ENCODE assay signal across 8 mouse cellular contexts in genomic region chr5:65336075-65336355, GRCm38 (mm10). TPM values are rescaled to one million over a fixed set of nuclear protein-coding genes. Genes with fewer than 3 reads are reported as not detected.
DNase-seq lines count a peak whose midpoint lies in the region; ATAC-seq and TF ChIP-seq lines count a peak whose summit lies in the region.

No protein-coding gene starts in this region.

- intact Hi-C loops in left cerebral cortex, adult 2 months (cut with DNase I): loop anchor here (5.0 kb wide), 1 partner anchor 361 kb away; the partner anchor contains the start of gene Pds5a
- intact Hi-C loops in left cerebral cortex, postnatal 14 days (cut with DNase I): loop anchor here (5.0 kb wide), 1 partner anchor 56 kb away; the partner anchor contains the start of genes Lias and Rpl9
- intact Hi-C loops in left cerebral cortex, postnatal 25 days (cut with DNase I): no loop called here

- no peak for TF ChIP-seq CTCF in left cerebral cortex, adult 2 months (IDR thresholded peaks at IDR 0.05)
- TF ChIP-seq CTCF in hindbrain, postnatal 0 days (IDR thresholded peaks at IDR 0.05; ENCODE audit: low read depth): no peak
- no peak for TF ChIP-seq CTCF in midbrain, postnatal 0 days (IDR thresholded peaks at IDR 0.05)

- DNase-seq in left cerebral cortex, adult 2 months (ENCODE audit: extremely low spot score in 1 of 2, low spot score in 2 of 2): no peak
- no peak for DNase-seq in left cerebral cortex, postnatal 14 days (ENCODE audit: low spot score in 2 of 2)
- DNase-seq in embryonic facial prominence, embryonic 10.5 days (ENCODE audit: low spot score): no peak
- no peak for DNase-seq in hindbrain, postnatal 0 days (ENCODE audit: low spot score)
- DNase-seq in midbrain, postnatal 0 days (ENCODE audit: low spot score): no peak
- DNase-seq in right cerebral cortex, adult 2 months (ENCODE audit: low spot score in 2 of 2): no peak
- DNase-seq in left cerebral cortex, postnatal 25 days (ENCODE audit: low spot score in 2 of 2): no peak
- no peak for DNase-seq in frontal cortex, adult 2 months (ENCODE audit: extremely low spot score in 1 of 2, low spot score in 1 of 2)

- peak overlapping the region; percentile 73 for H3K4me2 ChIP-seq in hindbrain, postnatal 0 days (ENCODE audit: low read depth, low read length)
- H3K4me2 ChIP-seq in midbrain, postnatal 0 days (ENCODE audit: low read depth, low read length, poor library complexity, severe bottlenecking): peak overlapping the region; percentile 89

- no peak overlapping the region; the same call in 1 of the 2 replicates for H3K9ac ChIP-seq in hindbrain, postnatal 0 days (replicated peaks; ENCODE audit: low read length)
- H3K9ac ChIP-seq in midbrain, postnatal 0 days (replicated peaks; ENCODE audit: low read length, poor library complexity, severe bottlenecking): no peak overlapping the region

- 33% methylated on average over 4 of the region's 4 CpGs for WGBS in embryonic facial prominence, embryonic 10.5 days
- WGBS in hindbrain, postnatal 0 days: 24% methylated on average over 4 of the region's 4 CpGs
- WGBS in midbrain, postnatal 0 days: 28% methylated on average over 4 of the region's 4 CpGs

- H3K4me1 ChIP-seq in embryonic facial prominence, embryonic 10.5 days: peaks cover 19% of the 10 kb centered on the region
- no peaks in the 10 kb centered on the region for H3K4me1 ChIP-seq in hindbrain, postnatal 0 days (ENCODE audit: insufficient read depth, low read length)
- no peaks in the 10 kb centered on the region for H3K4me1 ChIP-seq in midbrain, postnatal 0 days (ENCODE audit: insufficient read depth, low read length)

- H3K9me3 ChIP-seq in embryonic facial prominence, embryonic 10.5 days: no peaks in the 10 kb centered on the region
- H3K9me3 ChIP-seq in hindbrain, postnatal 0 days (ENCODE audit: low read length): no peaks in the 10 kb centered on the region
- H3K9me3 ChIP-seq in midbrain, postnatal 0 days (ENCODE audit: low read length): no peaks in the 10 kb centered on the region

- ATAC-seq in hindbrain, postnatal 0 days: peak; percentile 4; the same call in 1 of the 2 replicates
- peak; percentile 29; the same call in 1 of the 2 replicates for ATAC-seq in midbrain, postnatal 0 days (ENCODE audit: low FRiP score)

- H3K27me3 ChIP-seq in embryonic facial prominence, embryonic 10.5 days (replicated peaks; ENCODE audit: low read depth, poor library complexity, severe bottlenecking): no peaks in the 10 kb centered on the region
- no peaks in the 10 kb centered on the region for H3K27me3 ChIP-seq in hindbrain, postnatal 0 days (ENCODE audit: insufficient read depth, low read length)
- no peaks in the 10 kb centered on the region for H3K27me3 ChIP-seq in midbrain, postnatal 0 days (ENCODE audit: insufficient read depth, low read length)

- peak overlapping the region; percentile 100 for H3K4me3 ChIP-seq in left cerebral cortex, adult 2 months
- peak overlapping the region; percentile 98 for H3K4me3 ChIP-seq in embryonic facial prominence, embryonic 10.5 days
- H3K4me3 ChIP-seq in hindbrain, postnatal 0 days (ENCODE audit: low read length): peak overlapping the region; percentile 93
- H3K4me3 ChIP-seq in midbrain, postnatal 0 days (ENCODE audit: low read depth, low read length): peak overlapping the region; percentile 73

- peak overlapping the region; percentile 74 for H3K27ac ChIP-seq in left cerebral cortex, adult 2 months
- peak overlapping the region; percentile 95; the same call in 1 of the 2 replicates for H3K27ac ChIP-seq in embryonic facial prominence, embryonic 10.5 days (replicated peaks)
- H3K27ac ChIP-seq in hindbrain, postnatal 0 days: no peak overlapping the region
- H3K27ac ChIP-seq in midbrain, postnatal 0 days (ENCODE audit: low read depth, low read length): peak overlapping the region; percentile 38; the same call in 1 of the 2 replicates

- H3K36me3 ChIP-seq in embryonic facial prominence, embryonic 10.5 days (replicated peaks): peaks cover 30% of the 10 kb centered on the region
- no peaks in the 10 kb centered on the region for H3K36me3 ChIP-seq in hindbrain, postnatal 0 days (ENCODE audit: insufficient read depth, low read length)
- H3K36me3 ChIP-seq in midbrain, postnatal 0 days (ENCODE audit: insufficient read depth, low read length): no peaks in the 10 kb centered on the region

RNA-seq across cellular contexts. Expression of gene Rfc1, which starts 0.5 kb away (rescaled TPM):
- total RNA-seq in left cerebral cortex, adult 2 months (2021): 10 to 100 TPM; 27.7 to 28.0 TPM
- 10 to 100 TPM; 27.0 to 29.6 TPM for total RNA-seq in left cerebral cortex, postnatal 14 days (2021)
- 103 and 108 TPM in 2 replicates for polyA plus RNA-seq in embryonic facial prominence, embryonic 10.5 days (2016; fragmentation: Nextera tagmentation; extraction: Ambion mirVana)
- 18.6 and 26.0 TPM in 2 replicates for total RNA-seq in hindbrain, postnatal 0 days (2014; rRNA removed)
- polyA plus RNA-seq in hindbrain, postnatal 0 days (2015; fragmentation: Nextera tagmentation; extraction: Ambion mirVana): 31.2 and 33.0 TPM in 2 replicates
- 13.7 and 22.7 TPM in 2 replicates for total RNA-seq in midbrain, postnatal 0 days (2014; rRNA removed)
- polyA plus RNA-seq in midbrain, postnatal 0 days (2015; fragmentation: Nextera tagmentation; extraction: Ambion mirVana): 19.5 and 27.7 TPM in 2 replicates
- total RNA-seq in left cerebral cortex, postnatal 25 days (2021): 10 to 100 TPM; 27.8 to 30.3 TPM
- polyA plus RNA-seq in frontal cortex, adult 2 months (2012; rRNA removed): 21.5 and 22.1 TPM in 2 replicates

RNA-seq across cellular contexts. Expression of gene Klb, which starts 12.1 kb away (rescaled TPM):
- under 1 TPM; 0.33 to 0.54 TPM for total RNA-seq in left cerebral cortex, adult 2 months (2021)
- total RNA-seq in left cerebral cortex, postnatal 14 days (2021): under 1 TPM; 0.29 to 0.47 TPM
- polyA plus RNA-seq in embryonic facial prominence, embryonic 10.5 days (2016; fragmentation: Nextera tagmentation; extraction: Ambion mirVana): not detected in 2 replicates
- 0.14 TPM in 1 of 2 replicates, not detected in the other for total RNA-seq in hindbrain, postnatal 0 days (2014; rRNA removed)
- 0.09 and 0.13 TPM in 2 replicates for polyA plus RNA-seq in hindbrain, postnatal 0 days (2015; fragmentation: Nextera tagmentation; extraction: Ambion mirVana)
- 0.11 TPM in 1 of 2 replicates, not detected in the other for total RNA-seq in midbrain, postnatal 0 days (2014; rRNA removed)
- polyA plus RNA-seq in midbrain, postnatal 0 days (2015; fragmentation: Nextera tagmentation; extraction: Ambion mirVana): 0.10 and 0.12 TPM in 2 replicates
- under 1 TPM; 0.28 to 0.53 TPM for total RNA-seq in left cerebral cortex, postnatal 25 days (2021)
- polyA plus RNA-seq in frontal cortex, adult 2 months (2012; rRNA removed): 0.40 and 0.42 TPM in 2 replicates

RNA-seq across cellular contexts. Expression of gene Rpl9, which starts 55.2 kb away (rescaled TPM):
- total RNA-seq in left cerebral cortex, adult 2 months (2021): 100 to 1,000 TPM; 699 to 738 TPM
- total RNA-seq in left cerebral cortex, postnatal 14 days (2021): 100 to 1,000 TPM; 562 to 565 TPM
- polyA plus RNA-seq in embryonic facial prominence, embryonic 10.5 days (2016; fragmentation: Nextera tagmentation; extraction: Ambion mirVana): 987 and 1,000 TPM in 2 replicates
- total RNA-seq in hindbrain, postnatal 0 days (2014; rRNA removed): 890 and 1,017 TPM in 2 replicates
- 640 and 652 TPM in 2 replicates for polyA plus RNA-seq in hindbrain, postnatal 0 days (2015; fragmentation: Nextera tagmentation; extraction: Ambion mirVana)
- total RNA-seq in midbrain, postnatal 0 days (2014; rRNA removed): 896 and 1,170 TPM in 2 replicates
- 615 and 622 TPM in 2 replicates for polyA plus RNA-seq in midbrain, postnatal 0 days (2015; fragmentation: Nextera tagmentation; extraction: Ambion mirVana)
- total RNA-seq in left cerebral cortex, postnatal 25 days (2021): 100 to 1,000 TPM; 655 to 668 TPM
- polyA plus RNA-seq in frontal cortex, adult 2 months (2012; rRNA removed): 777 and 820 TPM in 2 replicates

RNA-seq across cellular contexts. Expression of gene Lias, which starts 55.3 kb away (rescaled TPM):
- total RNA-seq in left cerebral cortex, adult 2 months (2021): 10 to 100 TPM; 29.0 to 36.9 TPM
- total RNA-seq in left cerebral cortex, postnatal 14 days (2021): 10 to 100 TPM; 35.4 to 36.1 TPM
- 67.4 and 68.4 TPM in 2 replicates for polyA plus RNA-seq in embryonic facial prominence, embryonic 10.5 days (2016; fragmentation: Nextera tagmentation; extraction: Ambion mirVana)
- total RNA-seq in hindbrain, postnatal 0 days (2014; rRNA removed): 19.4 and 23.4 TPM in 2 replicates
- 65.5 and 66.8 TPM in 2 replicates for polyA plus RNA-seq in hindbrain, postnatal 0 days (2015; fragmentation: Nextera tagmentation; extraction: Ambion mirVana)
- total RNA-seq in midbrain, postnatal 0 days (2014; rRNA removed): 18.6 and 34.3 TPM in 2 replicates
- polyA plus RNA-seq in midbrain, postnatal 0 days (2015; fragmentation: Nextera tagmentation; extraction: Ambion mirVana): 66.2 and 68.4 TPM in 2 replicates
- 10 to 100 TPM; 33.3 to 33.4 TPM for total RNA-seq in left cerebral cortex, postnatal 25 days (2021)
- polyA plus RNA-seq in frontal cortex, adult 2 months (2012; rRNA removed): 41.7 and 43.9 TPM in 2 replicates
